Mouse (Mus musculus): ENCODE measurements at regions not wholly inside any gene's neighbourhood (a gene's known extent, or its start where the extent isn't known, plus 50 kb on each side); places are given as distances from the start of the nearest gene placed in this dataset.
"Not testable (repeated sequence)": the region's sequence is repeated elsewhere in the genome, so short reads cannot be mapped to it uniquely, and the experiment has no call there.

- no peak for DNase-seq (ENCODE audit: extremely low spot score in 1 of 2, low spot score in 1 of 2)
Observed at GRCm38 (mm10) chr7:73827549-73827948, 87.4 kb downstream of the Fam174b start.

- no peak for DNase-seq (ENCODE audit: extremely low spot score in 1 of 2, low spot score in 1 of 2)
Observed at GRCm38 (mm10) chr7:73830581-73830980, 90.5 kb downstream of the Fam174b start.

- DNase-seq (ENCODE audit: extremely low spot score in 1 of 2, low spot score in 1 of 2), result no peak
Observed at GRCm38 (mm10) chr7:73840381-73840780, 100.3 kb downstream of the Fam174b start.

- no peak for DNase-seq (ENCODE audit: extremely low spot score in 1 of 2, low spot score in 1 of 2)
Observed at GRCm38 (mm10) chr7:73852184-73852583, 112.1 kb downstream of the Fam174b start.

GRCm38 (mm10) chr7:73853296-73853950 is 113.3 kb downstream of the Fam174b start:
- not testable (repeated sequence) for DNase-seq (ENCODE audit: extremely low spot score in 1 of 2, low spot score in 1 of 2)

GRCm38 (mm10) chr7:73855489-73855888 is 115.4 kb downstream of the Fam174b start:
- DNase-seq (ENCODE audit: extremely low spot score in 1 of 2, low spot score in 1 of 2), result peak; percentile 19 to 55

- no peak for DNase-seq (ENCODE audit: extremely low spot score in 1 of 2, low spot score in 1 of 2)
Observed at GRCm38 (mm10) chr7:73856908-73857307, 116.8 kb downstream of the Fam174b start.

GRCm38 (mm10) chr7:73865086-73865485 is 125.0 kb downstream of the Fam174b start:
- no peak for DNase-seq (ENCODE audit: extremely low spot score in 1 of 2, low spot score in 1 of 2)

GRCm38 (mm10) chr7:73872181-73872580 is 132.1 kb downstream of the Fam174b start:
- no peak for DNase-seq (ENCODE audit: extremely low spot score in 1 of 2, low spot score in 1 of 2)

GRCm38 (mm10) chr7:73881252-73882042 is 132.0 kb downstream of the St8sia2 start:
- DNase-seq (ENCODE audit: extremely low spot score in 1 of 2, low spot score in 1 of 2), result no peak

- no peak for DNase-seq (ENCODE audit: extremely low spot score in 1 of 2, low spot score in 1 of 2)
Observed at GRCm38 (mm10) chr7:73886152-73886551, 127.3 kb downstream of the St8sia2 start.
